Mouse (Mus musculus) adrenal gland, postnatal 36 days (tissue): ENCODE data around the gene Klrb1b. TPM values are rescaled to one million over a fixed set of nuclear protein-coding genes. Genes with fewer than 3 reads are reported as not detected.
"Not testable (repeated sequence)": the region's sequence is repeated elsewhere in the genome, so short reads cannot be mapped to it uniquely, and the experiment has no call there.

Experiments
- DNase-seq, 2 experiments: peaks; one replicate each; pipeline ENCODE4 v3.0.0; 2021; ENCODE audit warnings: mixed read lengths in 1 of 2
- total RNA-seq, 2 experiments: library from RNA; stranded (reverse); gene quantifications; 2 replicates each; pipeline ENCODE4 v1.2.3; 2021

Klrb1b gene
- total RNA-seq, 2 experiments from 2014 or later: 0.23 TPM; not detected in 1

GRCm38 (mm10) chr6:128799144-128799895 lies 26.8 kb downstream of the Klrb1b start:
- peak; percentile 81 to 82 for DNase-seq

- peak; percentile 70 to 78 for DNase-seq
Observed at GRCm38 (mm10) chr6:128798772-128799143, 27.4 kb downstream of the Klrb1b start.

DNA sequence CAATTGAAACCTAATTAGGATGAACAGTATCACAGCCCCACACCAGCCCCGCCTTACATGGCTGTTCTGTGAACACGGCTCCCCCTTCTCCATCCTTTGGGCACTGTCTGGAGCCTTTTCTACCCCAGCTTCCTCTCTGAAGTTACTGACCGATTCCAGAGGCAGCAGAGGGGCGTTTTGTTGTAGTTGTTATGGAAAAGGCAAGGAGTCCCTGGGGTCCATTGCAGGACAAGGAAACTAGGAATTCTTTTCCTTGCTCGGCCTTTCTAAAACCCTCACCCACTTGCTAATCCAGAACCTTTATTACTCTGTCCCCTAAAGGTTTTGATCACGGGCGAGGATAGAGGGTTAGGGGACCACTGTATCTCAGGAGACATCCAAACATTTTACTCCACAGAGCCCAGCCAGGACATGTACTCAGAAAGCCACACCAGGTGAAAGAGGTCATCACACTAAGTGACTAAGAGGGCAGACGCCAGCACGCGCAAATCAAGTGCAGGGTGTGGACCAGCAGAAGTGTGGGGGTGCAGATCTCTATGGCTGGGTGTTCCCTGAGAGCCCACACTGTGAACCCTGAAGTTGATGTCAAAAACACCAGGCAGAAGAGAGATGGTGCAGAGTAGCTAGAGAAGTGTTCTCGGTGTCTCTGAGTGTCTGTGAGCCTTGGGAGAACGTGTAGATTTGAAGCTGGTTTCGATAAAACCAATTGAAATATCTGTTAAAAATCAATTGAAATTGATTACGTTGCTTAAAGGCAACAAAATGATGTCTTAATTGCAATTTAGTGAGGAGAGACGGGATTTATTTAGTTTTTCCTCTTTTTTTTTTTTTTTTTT lies 28.0 kb downstream of the Klrb1b start:
- DNase-seq: no peak

DNA sequence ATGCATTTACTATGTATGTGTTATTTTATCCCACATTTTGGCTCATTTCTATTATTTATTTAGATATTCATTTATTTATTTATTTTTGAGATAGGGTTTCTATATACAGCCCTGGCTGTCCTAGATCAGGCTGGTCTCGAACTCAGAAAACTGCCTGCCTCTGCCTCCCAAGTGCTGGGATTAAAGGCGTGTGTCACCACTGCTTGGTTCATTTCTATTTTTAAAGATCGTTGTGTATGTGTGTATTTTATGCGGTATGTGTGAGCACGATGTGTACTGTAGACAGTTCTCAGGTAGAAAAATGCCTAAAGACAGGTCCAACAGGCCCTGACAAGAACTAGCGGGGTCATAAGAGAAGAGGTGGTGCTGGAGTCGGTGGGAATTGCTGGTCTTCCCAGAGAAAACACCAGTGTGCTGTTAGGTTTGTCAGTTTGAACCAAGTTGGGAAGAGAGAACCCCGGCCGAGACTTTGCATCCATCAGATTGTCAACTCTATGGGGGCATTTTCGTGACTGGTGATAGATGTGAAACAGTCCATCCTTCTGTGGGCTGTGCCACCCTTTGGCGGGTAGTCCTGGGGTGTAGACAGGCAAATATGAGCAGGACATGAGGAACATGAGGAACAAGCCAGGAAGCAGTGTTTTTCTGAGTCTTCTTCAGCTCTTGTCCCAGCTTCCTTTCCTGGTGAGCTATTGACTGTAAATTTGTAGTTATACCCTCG lies 28.8 kb downstream of the Klrb1b start:
- no peak for DNase-seq

DNA sequence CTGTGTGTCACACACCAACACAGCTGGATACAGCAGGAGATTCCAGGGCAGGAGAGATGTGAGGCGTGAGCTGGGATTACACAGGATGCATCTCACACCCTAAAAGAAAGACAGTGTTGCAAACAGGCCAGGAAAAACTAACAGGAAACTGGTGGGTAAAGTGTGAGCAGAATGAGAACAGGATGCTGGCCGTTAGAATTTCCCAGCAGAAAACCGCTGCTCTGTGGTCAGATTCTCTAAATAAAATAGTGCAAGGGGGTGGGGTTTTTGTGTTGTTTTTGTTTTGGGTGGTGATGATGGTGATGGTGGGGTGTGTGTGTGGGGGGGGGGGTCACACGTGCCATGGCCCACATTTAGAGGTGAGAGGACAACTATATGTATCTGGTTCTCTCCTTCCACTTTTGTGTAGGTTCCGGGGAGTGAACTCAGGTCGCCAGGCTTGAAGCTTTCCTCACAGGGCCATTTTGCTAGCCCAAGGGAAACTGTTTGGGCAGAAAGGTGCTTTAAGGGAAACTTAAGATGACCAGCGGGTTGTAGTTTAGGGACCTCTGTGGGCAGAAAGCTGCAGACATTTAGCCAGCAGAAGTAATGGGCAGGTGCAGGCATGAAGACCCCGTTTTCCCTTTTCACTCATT lies 29.7 kb downstream of the Klrb1b start:
- no peak for DNase-seq

- no peak for DNase-seq
Observed at GRCm38 (mm10) chr6:128793734-128794133, 32.4 kb downstream of the Klrb1b start.

- not testable (repeated sequence) for DNase-seq
Observed at GRCm38 (mm10) chr6:128790491-128790994, 35.6 kb downstream of the Klrb1b start.

DNA sequence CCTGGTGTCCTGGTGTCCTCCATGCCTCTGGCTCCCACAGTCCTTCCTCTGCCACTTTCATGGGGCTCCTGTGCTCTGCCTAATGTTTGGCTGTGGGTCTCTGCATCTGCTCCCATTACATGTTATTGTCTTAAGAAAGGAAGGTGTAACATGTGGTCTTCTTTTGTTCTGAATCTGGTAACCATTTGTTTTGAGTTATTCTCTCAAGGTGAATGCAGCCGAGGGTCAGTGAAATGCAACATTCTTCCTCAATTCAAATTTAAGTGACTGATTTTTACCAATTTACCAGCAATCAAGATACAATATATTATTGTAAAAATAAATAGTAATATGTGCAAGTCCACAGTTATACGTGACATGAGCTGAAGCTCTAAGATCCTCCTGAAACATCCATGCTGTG lies 37.0 kb downstream of the Klrb1b start, which contains the start of gene Klrb1c:
Gene Klrb1c, minus strand, starts transcription at position 101 of the 400 bp plus-strand sequence.
- no peak for DNase-seq

DNA sequence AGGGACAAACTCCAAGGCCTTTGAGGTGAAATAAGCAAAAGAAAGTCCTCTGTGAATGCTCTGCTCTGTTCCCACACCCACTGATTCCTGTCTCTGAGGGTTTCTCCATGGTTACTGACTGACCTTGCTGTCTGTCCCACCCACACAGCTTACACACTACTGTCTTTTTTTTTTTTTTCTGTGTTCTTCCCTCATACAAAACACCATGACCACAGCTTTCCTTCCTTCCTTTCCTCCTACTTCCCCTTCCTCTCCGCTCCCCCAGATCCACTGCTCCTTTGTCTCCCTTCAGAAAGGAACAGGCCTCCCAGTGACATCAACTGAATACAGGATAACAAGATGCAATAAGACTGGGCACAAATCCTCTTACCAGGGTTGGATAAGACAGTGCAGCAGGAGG lies 37.6 kb downstream of the Klrb1b start:
- no peak for DNase-seq

DNA sequence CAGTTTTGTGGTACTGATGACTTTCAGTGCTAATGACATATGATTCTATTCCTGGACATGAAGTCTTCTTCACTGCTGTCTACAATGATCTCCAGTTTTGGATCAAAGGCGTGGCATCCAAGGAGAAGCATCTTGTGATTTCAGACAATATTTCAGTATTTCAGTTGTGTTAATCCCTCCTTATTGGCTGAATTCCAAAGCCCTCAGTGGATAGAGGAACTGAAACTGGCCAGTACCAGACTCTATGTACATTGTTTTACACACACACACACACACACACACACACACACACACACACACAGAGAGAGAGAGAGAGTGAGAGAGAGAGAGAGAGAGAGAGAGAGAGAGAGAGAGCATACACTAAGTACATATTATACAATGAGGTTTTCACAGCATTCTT lies 39.7 kb downstream of the Klrb1b start:
- DNase-seq: not testable (repeated sequence)

DNA sequence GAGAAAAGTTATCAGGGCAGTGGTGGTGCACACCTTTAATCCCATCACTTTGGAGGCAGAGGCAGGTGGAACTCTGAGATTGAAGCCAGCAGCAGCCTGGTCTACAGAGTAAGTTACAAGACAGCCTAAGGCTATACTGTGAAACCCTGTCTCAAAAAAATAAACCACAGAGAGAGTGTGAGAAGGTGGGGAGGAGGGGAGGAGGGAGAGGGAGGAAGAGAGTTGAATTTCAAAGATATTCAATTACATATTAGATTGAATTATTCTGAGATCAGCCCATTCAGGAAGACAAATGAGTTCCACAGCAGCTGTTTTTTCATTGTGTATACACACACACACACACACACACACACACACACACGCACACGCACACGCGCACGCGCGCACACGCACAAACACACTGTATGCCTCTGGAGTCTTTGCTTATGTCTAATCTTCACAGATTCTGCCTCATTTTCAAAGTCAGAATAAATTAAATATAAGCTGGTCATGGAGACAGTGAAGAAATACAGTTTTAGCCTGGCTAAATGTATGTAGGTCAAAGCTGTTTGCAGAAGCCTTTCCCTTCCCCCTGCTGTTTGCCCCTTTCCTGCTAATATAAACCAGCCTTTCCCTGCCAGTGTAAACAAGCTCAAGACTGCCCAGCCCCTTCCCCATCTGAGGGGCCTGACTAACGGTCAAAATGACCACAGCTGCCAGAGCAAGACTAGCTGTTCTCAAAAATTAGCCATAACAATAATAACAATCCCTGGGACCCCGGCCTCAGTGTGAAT lies 56.5 kb downstream of the Klrb1b start:
- no peak for DNase-seq

DNA sequence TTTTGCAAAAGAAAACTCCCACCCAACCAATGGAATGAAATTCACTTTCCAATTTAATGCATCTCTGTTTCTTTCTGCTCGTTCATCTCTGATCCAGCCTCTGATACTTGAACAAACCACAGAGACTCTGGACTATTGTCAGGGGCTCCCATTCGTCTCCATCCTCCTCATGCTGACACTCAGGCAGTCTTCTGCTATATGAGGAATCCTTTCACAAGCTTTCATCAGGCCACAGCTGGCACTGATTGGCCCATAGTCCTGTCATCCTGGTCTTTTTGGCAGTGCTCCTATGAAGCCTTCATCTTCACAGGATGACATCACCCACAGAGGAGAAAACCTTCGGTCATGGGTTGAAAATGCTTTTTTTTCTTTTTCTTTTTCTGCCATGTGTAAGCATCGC lies 58.1 kb downstream of the Klrb1b start:
- no peak for DNase-seq

GRCm38 (mm10) chr6:128766486-128767254 lies 59.5 kb downstream of the Klrb1b start:
- peak; percentile 31 to 54 for DNase-seq

GRCm38 (mm10) chr6:128765211-128765610 lies 60.9 kb downstream of the Klrb1b start:
- no peak for DNase-seq

DNA sequence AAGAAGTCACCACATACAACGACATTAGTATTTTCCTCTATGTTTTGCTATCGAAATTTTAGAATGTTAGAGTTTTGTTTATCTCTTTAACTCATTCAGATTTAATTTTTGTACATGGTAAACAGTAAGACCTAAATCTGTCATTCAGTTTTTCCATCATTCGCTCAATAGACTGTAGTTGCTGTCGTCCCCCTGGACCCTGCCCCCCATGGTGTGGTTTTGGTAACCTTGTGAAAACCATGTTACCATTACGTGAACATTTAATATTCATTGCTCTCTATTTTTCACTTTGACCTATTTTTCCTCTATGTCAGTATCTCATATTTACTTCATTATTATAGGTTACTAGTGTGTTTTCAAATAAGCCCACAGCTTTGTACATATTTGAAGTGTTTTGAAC lies 61.5 kb downstream of the Klrb1b start:
- DNase-seq: no peak

GRCm38 (mm10) chr6:128763736-128764523 lies 62.2 kb downstream of the Klrb1b start:
- DNase-seq: peak; percentile 92
